Mouse (Mus musculus): Measurements from ENCODE around the gene Erp44. TPM values are rescaled to one million over a fixed set of nuclear protein-coding genes. Genes with fewer than 3 reads are reported as not detected.

Gene Erp44
- total and polyA plus RNA-seq, 3 experiments: 59.2 to 203 (median 99.7) TPM

DNA sequence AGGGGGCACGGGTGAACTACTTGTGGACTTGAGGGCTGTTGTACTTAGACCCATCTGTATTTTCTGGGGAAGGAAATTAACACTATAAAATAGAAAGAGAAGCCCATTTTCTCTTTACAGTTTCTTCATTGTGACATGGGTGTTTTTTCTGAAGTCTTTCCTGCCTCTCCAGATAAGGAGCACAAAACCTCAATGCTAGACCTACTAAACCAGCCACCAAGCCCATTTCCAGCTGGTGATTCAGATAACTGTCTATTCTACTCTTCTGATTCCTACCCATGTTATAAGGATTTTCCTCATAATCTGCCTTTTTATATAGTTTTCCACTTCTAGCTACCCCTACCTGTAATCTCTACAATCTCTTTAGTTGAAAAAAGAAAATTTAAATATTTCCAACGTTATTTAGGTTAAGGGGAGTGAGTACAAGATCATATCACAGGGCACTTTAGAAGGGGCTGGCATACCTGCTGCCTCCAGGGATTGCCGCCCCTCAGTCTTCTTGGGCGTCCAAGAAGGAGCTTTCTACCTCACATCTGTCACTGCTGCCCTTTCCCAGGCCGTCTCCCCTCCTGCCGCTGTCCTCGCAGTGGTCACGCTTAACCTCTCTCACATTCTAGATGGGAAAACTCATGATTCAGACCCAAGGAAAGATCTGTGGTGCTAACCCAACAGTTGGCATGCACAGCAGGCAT lies 97.1 kb downstream of the Erp44 start:
- Histone ChIP-seq H3K4me1 (ENCODE audit: control insufficient read depth in 1 of 2, insufficient read depth in 2 of 2) (no peaks in the 10 kb centered on the region), H3K79me2 (replicated peaks; ENCODE audit: control insufficient read depth, extremely low read depth, insufficient read depth, poor library complexity, severe bottlenecking) (no peaks in the 10 kb centered on the region), H3K9me3 (replicated peaks; ENCODE audit: low read length) (no peaks in the 10 kb centered on the region), H3K27me3 (replicated peaks) (no peaks in the 10 kb centered on the region), H3K9ac (ENCODE audit: insufficient read depth, low read depth) (no peak overlapping the region), H3K4me3 (replicated peaks in 1 of 3; ENCODE audit: low read depth in 2 of 3, low read length in 2 of 3, poor library complexity in 1 of 3) (no peak overlapping the region), H3K27ac (ENCODE audit: insufficient read depth, low read depth) (no peak overlapping the region), H3K4me2 (ENCODE audit: insufficient read depth, low read depth, poor library complexity, severe bottlenecking) (no peak overlapping the region), H3K36me3 (replicated peaks in 1 of 2; ENCODE audit: control insufficient read depth in 1 of 2, insufficient read depth in 1 of 2, low read length in 1 of 2) (peaks cover 0 to 22% of the 10 kb centered on the region in 2 experiments)
- in situ Hi-C loops (cut with MboI; ENCODE audit: low pct_ligation_motif_present, low pct_unique_long_range_greater_than_20kb, low sequenced_read_pairs): no loop called here
- TF ChIP-seq MYC (IDR thresholded peaks at IDR 0.05; ENCODE audit: low read depth, low read length) (no peak), JUND (conservative IDR thresholded peaks at IDR 0.05; ENCODE audit: low read depth, low read length) (no peak), IRF4 (IDR thresholded peaks at IDR 0.05; ENCODE audit: low read depth, low read length) (no peak), POLR2AphosphoS2 (IDR thresholded peaks at IDR 0.05; ENCODE audit: low read depth, low read length) (no peak), ZC3H11A (IDR thresholded peaks at IDR 0.05; ENCODE audit: low read depth, low read length) (no peak), CTCF (conservative IDR thresholded peaks at IDR 0.05 in 1 of 2, IDR thresholded peaks at IDR 0.05 in 1 of 2; ENCODE audit: low read depth in 2 of 2, low read length in 2 of 2) (no peak), TCF12 (IDR thresholded peaks at IDR 0.05; ENCODE audit: low read depth, low read length) (no peak), CHD2 (IDR thresholded peaks at IDR 0.05; ENCODE audit: low read length) (no peak), MXI1 (IDR thresholded peaks at IDR 0.05; ENCODE audit: low read depth, low read length) (no peak), UBTF (IDR thresholded peaks at IDR 0.05; ENCODE audit: low read depth, low read length) (no peak), NRF1 (IDR thresholded peaks at IDR 0.05; ENCODE audit: low read depth, low read length) (no peak), NELFE (IDR thresholded peaks at IDR 0.05; ENCODE audit: low read depth, low read length) (no peak), CHD1 (IDR thresholded peaks at IDR 0.05; ENCODE audit: low read depth, low read length) (no peak)
- DNase-seq (ENCODE audit: extremely low read depth): no peak
- dilution Hi-C loops (cut with MboI; ENCODE audit: extremely low pct_ligation_motif_present, extremely low pct_unique_long_range_greater_than_20kb, low sequenced_read_pairs): no loop called here

DNA sequence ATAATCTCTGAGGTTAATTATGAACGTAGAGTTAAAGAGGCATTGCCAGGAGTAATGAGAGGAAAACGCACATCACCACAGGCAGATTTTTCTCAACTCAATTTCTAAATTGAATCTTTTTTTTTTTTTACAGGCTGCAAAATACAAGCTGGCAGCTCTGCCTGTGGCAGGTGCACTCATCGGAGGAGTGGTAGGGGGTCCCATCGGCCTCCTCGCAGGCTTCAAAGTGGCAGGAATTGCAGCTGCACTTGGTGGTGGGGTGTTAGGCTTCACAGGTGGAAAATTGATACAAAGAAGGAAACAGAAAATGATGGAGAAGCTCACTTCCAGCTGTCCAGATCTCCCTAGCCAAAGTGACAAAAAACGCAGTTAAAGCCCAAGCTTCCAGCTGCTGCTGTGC lies 98.0 kb downstream of the Erp44 start:
- TF ChIP-seq SIN3A (IDR thresholded peaks at IDR 0.05; ENCODE audit: low read length) (no peak), ZNF384 (IDR thresholded peaks at IDR 0.05; ENCODE audit: low read depth, low read length) (no peak), SMC3 (IDR thresholded peaks at IDR 0.05; ENCODE audit: low read depth, low read length) (no peak), POLR2A (IDR thresholded peaks at IDR 0.05; ENCODE audit: low read depth, low read length) (no peak), ELF1 (IDR thresholded peaks at IDR 0.05; ENCODE audit: low read depth, low read length) (no peak), RCOR1 (conservative IDR thresholded peaks at IDR 0.05; ENCODE audit: low read depth, low read length) (no peak), USF2 (conservative IDR thresholded peaks at IDR 0.05; ENCODE audit: low read depth, low read length) (no peak), TBP (conservative IDR thresholded peaks at IDR 0.05; ENCODE audit: low read depth, low read length) (no peak), NRF1 (IDR thresholded peaks at IDR 0.05; ENCODE audit: low read depth, low read length) (no peak), UBTF (IDR thresholded peaks at IDR 0.05; ENCODE audit: low read depth, low read length) (no peak), CHD1 (IDR thresholded peaks at IDR 0.05; ENCODE audit: low read depth, low read length) (no peak)
- H3K4me2 ChIP-seq (ENCODE audit: insufficient read depth, low read depth, poor library complexity, severe bottlenecking): no peak overlapping the region
- H3K79me2 ChIP-seq (replicated peaks; ENCODE audit: control insufficient read depth, extremely low read depth, insufficient read depth, poor library complexity, severe bottlenecking): no peaks in the 10 kb centered on the region
- no peak overlapping the region for H3K9ac ChIP-seq (ENCODE audit: insufficient read depth, low read depth)
- H3K27me3 ChIP-seq (replicated peaks): no peaks in the 10 kb centered on the region
- H3K27ac ChIP-seq (ENCODE audit: insufficient read depth, low read depth): no peak overlapping the region
- in situ Hi-C loops (cut with MboI; ENCODE audit: low pct_ligation_motif_present, low pct_unique_long_range_greater_than_20kb, low sequenced_read_pairs) (no loop called here), dilution Hi-C loops (cut with MboI; ENCODE audit: extremely low pct_ligation_motif_present, extremely low pct_unique_long_range_greater_than_20kb, low sequenced_read_pairs) (no loop called here)
- DNase-seq (ENCODE audit: extremely low read depth): no peak
- no peak overlapping the region for H3K4me3 ChIP-seq (replicated peaks in 1 of 3; ENCODE audit: low read depth in 2 of 3, low read length in 2 of 3, poor library complexity in 1 of 3)
- no peaks in the 10 kb centered on the region for H3K4me1 ChIP-seq (ENCODE audit: control insufficient read depth in 1 of 2, insufficient read depth in 2 of 2)
- H3K9me3 ChIP-seq (replicated peaks; ENCODE audit: low read length): no peaks in the 10 kb centered on the region
- H3K36me3 ChIP-seq (replicated peaks in 1 of 2; ENCODE audit: control insufficient read depth in 1 of 2, insufficient read depth in 1 of 2, low read length in 1 of 2): peaks cover 0 to 22% of the 10 kb centered on the region in 2 experiments

All from CH12.LX (cell line).